Mouse (Mus musculus): ENCODE data around the gene Mrpl20. TPM values are rescaled to one million over a fixed set of nuclear protein-coding genes. Genes with fewer than 3 reads are reported as not detected.

Mrpl20 gene
- polyA plus RNA-seq, 1 experiment: 244 TPM

DNA sequence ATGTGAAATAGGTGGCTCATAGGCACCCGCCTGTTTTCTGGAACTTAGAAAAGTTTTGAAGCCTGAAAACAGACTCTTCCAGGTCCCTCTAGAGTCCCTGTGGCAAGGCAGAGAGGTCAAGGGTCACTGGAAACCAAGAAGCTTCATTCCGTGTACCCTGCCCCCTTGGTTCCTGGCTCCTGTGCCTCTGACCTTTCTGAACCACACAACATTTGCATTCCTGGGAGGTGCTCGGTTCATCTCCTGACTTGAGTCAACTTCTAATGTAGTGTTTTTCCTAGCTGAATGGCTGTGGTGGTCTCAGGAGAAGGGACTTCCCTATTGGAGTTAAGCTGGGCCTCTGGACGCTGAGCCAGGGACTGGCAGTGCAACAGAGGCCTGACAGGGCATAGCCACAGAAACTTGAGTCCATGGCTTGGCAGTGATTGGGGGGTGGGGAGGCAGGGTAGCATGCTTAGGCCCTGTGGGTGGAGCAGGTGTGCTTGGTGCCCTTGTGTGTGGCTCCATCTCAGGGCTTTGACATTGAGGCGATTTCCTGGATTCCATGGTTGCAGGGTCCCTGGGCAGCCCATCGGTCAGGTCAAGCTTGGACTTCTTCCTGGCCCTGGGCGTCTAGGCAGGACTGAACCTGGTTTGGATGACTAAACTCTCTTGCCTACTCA, 45.9 kb downstream of the Mrpl20 start:
- 67% methylated on average over 7 of the region's 7 CpGs for whole genome bisulfite sequencing
- Histone ChIP-seq H3K4me1 (ENCODE audit: control insufficient read depth, insufficient read depth, low read length) (peaks cover 3% of the 10 kb centered on the region), H3K4me3 (replicated peaks; ENCODE audit: control insufficient read depth, low read depth, low read length) (peak overlapping the region; percentile 33), H3K27ac (ENCODE audit: control insufficient read depth, insufficient read depth, low read depth, low read length, poor library complexity) (no peak overlapping the region)
- no peak for TF ChIP-seq POLR2A (IDR thresholded peaks at IDR 0.05; ENCODE audit: borderline replicate concordance, control insufficient read depth, low read depth, low read length)
- TF ChIP-seq CTCF (IDR thresholded peaks at IDR 0.05; ENCODE audit: control insufficient read depth, insufficient read depth, low read length): no peak

DNA sequence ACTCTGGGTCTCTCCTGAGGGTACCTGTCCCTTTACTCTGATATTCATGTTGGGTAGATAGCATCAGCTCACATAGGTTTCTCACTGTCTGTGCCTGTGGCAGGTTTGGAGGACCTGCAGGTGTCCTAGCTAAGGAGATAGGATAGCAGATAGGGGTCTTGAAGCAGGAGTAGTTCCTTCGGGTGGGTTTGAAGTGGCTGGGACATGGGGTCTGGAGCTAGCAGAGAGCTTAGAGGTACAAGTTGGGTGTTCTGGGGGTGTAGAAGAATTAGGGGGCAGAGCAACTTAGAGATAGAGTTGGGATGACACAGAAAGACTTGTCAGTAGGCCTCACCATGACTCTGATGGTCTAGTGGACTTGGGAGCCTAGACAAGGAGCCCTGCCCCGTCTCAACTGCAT, 46.7 kb downstream of the Mrpl20 start:
- Histone ChIP-seq H3K4me3 (replicated peaks; ENCODE audit: control insufficient read depth, low read depth, low read length) (no peak overlapping the region), H3K4me1 (ENCODE audit: control insufficient read depth, insufficient read depth, low read length) (peaks cover 3% of the 10 kb centered on the region), H3K27ac (ENCODE audit: control insufficient read depth, insufficient read depth, low read depth, low read length, poor library complexity) (no peak overlapping the region)
- WGBS: 81% methylated on average over 2 of the region's 2 CpGs
- no peak for TF ChIP-seq CTCF (IDR thresholded peaks at IDR 0.05; ENCODE audit: control insufficient read depth, insufficient read depth, low read length)
- TF ChIP-seq POLR2A (IDR thresholded peaks at IDR 0.05; ENCODE audit: borderline replicate concordance, control insufficient read depth, low read depth, low read length): no peak

DNA sequence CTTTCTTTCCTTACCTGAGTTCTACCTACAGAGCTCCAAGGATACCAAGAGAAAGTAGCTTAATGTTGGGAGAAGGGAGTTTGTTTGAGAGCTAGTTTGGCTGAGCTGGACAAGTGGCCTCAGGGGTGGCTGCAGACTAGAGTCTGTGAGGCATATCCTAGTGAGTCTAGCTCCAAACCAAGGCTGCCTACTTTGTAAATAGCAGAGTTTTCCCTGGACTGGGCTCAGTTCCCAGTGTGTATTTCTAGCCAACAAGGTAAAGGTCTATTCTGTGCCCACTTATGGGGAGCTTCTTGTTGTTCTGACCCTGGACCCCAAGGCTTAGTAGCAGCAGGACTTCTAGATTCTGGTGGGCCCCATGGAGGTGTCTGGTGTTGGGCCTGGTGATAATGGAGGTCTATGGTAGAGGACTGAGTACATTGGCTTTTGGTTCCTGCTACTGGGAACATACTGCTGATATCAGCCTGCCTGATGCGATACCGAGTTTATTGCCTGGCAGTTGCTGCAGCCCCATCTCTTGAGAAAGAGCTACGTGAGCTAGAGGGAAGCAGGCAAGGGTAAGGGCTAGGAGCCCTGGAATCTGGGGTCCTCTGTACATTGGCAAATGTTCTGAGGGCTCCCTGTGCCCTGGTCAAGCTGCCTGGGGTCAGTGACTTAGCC, 47.2 kb downstream of the Mrpl20 start:
- peaks cover 3% of the 10 kb centered on the region for H3K4me1 ChIP-seq (ENCODE audit: control insufficient read depth, insufficient read depth, low read length)
- H3K4me3 ChIP-seq (replicated peaks; ENCODE audit: control insufficient read depth, low read depth, low read length): no peak overlapping the region
- H3K27ac ChIP-seq (ENCODE audit: control insufficient read depth, insufficient read depth, low read depth, low read length, poor library complexity): no peak overlapping the region
- TF ChIP-seq POLR2A (IDR thresholded peaks at IDR 0.05; ENCODE audit: borderline replicate concordance, control insufficient read depth, low read depth, low read length) (no peak), CTCF (IDR thresholded peaks at IDR 0.05; ENCODE audit: control insufficient read depth, insufficient read depth, low read length) (no peak)
- WGBS: 68% methylated on average over 3 of the region's 3 CpGs

DNA sequence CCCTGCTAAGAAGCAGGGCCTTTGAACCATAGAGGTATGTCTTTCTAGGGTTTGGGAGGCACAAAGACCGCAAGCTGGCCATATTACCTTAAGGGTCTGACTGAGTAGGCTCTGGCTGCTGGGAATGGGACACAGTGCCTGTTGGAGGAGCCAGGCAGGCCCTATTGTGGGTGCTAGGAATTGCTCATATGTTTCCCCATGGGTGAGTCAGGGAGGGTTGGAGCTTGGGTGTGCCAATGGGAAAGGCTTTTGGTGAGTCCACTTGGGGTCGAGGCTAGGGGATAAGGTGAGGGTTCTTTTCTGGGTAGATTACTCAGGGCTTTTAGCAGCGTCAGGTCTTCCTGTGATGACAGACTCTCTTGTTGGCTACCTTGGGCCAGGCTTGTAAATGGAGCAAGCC, 48.7 kb downstream of the Mrpl20 start:
- no peak overlapping the region for H3K4me3 ChIP-seq (replicated peaks; ENCODE audit: control insufficient read depth, low read depth, low read length)
- H3K4me1 ChIP-seq (ENCODE audit: control insufficient read depth, insufficient read depth, low read length): peaks cover 3% of the 10 kb centered on the region
- TF ChIP-seq CTCF (IDR thresholded peaks at IDR 0.05; ENCODE audit: control insufficient read depth, insufficient read depth, low read length): no peak
- WGBS: 79% methylated on average over 3 of the region's 3 CpGs
- no peak overlapping the region for H3K27ac ChIP-seq (ENCODE audit: control insufficient read depth, insufficient read depth, low read depth, low read length, poor library complexity)

DNA sequence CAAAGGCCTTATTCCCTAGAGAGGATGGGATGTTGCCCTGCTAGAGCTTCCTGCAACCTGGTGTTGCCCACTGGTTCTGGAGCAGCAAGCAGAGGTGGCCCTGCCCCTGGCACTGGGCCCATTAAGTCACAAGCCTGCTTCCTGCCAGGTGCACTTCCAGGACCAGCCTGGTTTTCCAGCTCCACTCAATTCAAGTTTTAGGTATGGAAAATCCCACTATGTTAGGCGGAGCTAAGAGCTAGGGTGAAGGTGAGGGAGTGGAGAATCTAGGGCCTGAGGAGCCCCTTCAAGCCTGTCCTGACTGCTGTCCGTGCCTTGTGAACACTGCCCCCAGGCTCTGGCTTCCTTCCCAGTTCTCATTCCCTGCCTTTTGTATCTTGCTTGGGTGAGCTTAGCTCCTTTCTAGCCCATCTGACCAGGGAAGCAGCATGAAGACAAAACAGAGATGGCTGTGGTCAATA, 49.3 kb downstream of the Mrpl20 start:
- TF ChIP-seq CTCF (IDR thresholded peaks at IDR 0.05; ENCODE audit: control insufficient read depth, insufficient read depth, low read length) (no peak), POLR2A (IDR thresholded peaks at IDR 0.05; ENCODE audit: borderline replicate concordance, control insufficient read depth, low read depth, low read length) (no peak)
- 89% methylated on average over 2 of the region's 2 CpGs for WGBS
- H3K4me1 ChIP-seq (ENCODE audit: control insufficient read depth, insufficient read depth, low read length): peaks cover 3% of the 10 kb centered on the region
- no peak overlapping the region for H3K4me3 ChIP-seq (replicated peaks; ENCODE audit: control insufficient read depth, low read depth, low read length)
- H3K27ac ChIP-seq (ENCODE audit: control insufficient read depth, insufficient read depth, low read depth, low read length, poor library complexity): no peak overlapping the region

DNA sequence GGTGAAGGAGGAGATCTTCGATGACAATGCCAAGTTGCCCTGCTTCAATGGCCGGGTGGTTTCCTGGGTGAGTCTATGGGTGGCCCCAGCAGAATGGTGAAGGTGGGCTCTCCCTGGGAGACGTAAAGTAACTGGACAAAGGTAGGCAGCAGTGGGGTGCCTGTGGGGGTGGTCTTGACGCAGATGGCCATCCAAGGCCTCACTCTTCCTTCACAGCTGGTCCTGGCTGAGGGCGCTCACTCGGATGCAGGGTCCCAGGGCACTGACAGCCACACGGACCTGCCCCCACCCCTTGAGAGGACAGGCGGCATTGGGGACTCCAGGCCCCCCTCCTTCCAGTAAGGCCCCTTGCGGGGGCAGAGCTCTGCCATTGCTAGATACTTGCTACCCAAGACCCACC, 50.7 kb downstream of the Mrpl20 start:
- no peak overlapping the region for H3K27ac ChIP-seq (ENCODE audit: control insufficient read depth, insufficient read depth, low read depth, low read length, poor library complexity)
- 90% methylated on average over 9 of the region's 9 CpGs for WGBS
- no peak for TF ChIP-seq POLR2A (IDR thresholded peaks at IDR 0.05; ENCODE audit: borderline replicate concordance, control insufficient read depth, low read depth, low read length)
- TF ChIP-seq CTCF (IDR thresholded peaks at IDR 0.05; ENCODE audit: control insufficient read depth, insufficient read depth, low read length): no peak
- peaks cover 3% of the 10 kb centered on the region for H3K4me1 ChIP-seq (ENCODE audit: control insufficient read depth, insufficient read depth, low read length)
- H3K4me3 ChIP-seq (replicated peaks; ENCODE audit: control insufficient read depth, low read depth, low read length): no peak overlapping the region

DNA sequence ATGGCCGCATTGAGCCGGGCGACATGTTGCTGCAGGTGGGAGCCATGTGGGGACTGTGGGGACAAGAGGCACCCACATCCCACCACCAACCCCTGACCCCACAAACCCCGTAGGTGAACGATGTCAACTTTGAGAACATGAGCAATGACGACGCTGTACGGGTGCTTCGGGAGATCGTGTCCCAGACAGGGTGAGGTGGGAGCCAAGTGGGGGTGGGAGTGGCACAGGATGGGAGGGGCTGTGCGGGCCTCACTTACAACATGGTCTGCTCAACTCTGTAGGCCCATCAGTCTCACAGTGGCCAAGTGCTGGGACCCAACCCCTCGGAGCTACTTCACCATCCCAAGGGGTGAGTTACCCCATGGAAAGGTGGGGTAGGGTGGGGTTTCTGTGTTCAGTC, 52.3 kb downstream of the Mrpl20 start:
- 93% methylated on average over 12 of the region's 12 CpGs for WGBS
- no peak for TF ChIP-seq POLR2A (IDR thresholded peaks at IDR 0.05; ENCODE audit: borderline replicate concordance, control insufficient read depth, low read depth, low read length)
- Histone ChIP-seq H3K27ac (ENCODE audit: control insufficient read depth, insufficient read depth, low read depth, low read length, poor library complexity) (no peak overlapping the region), H3K4me1 (ENCODE audit: control insufficient read depth, insufficient read depth, low read length) (no peaks in the 10 kb centered on the region), H3K4me3 (replicated peaks; ENCODE audit: control insufficient read depth, low read depth, low read length) (no peak overlapping the region)

DNA sequence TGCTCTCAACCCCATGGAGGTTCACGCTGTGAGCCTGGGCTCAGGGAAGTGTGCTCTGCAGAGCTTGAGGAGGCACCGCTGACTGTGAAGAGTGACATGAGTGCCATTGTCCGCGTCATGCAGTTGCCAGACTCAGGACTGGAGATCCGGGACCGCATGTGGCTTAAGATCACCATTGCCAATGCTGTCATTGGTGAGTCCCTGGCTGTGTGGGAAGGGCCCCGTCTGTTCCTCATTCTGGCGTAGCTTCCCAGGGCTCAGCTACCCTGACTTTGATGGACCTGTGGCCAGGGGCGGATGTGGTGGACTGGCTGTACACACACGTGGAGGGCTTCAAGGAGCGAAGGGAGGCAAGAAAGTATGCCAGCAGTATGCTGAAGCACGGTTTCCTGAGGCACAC, 53.4 kb downstream of the Mrpl20 start:
- no peak for TF ChIP-seq POLR2A (IDR thresholded peaks at IDR 0.05; ENCODE audit: borderline replicate concordance, control insufficient read depth, low read depth, low read length)
- no peak for TF ChIP-seq CTCF (IDR thresholded peaks at IDR 0.05; ENCODE audit: control insufficient read depth, insufficient read depth, low read length)
- H3K4me3 ChIP-seq (replicated peaks; ENCODE audit: control insufficient read depth, low read depth, low read length): no peak overlapping the region
- WGBS: 84% methylated on average over 12 of the region's 12 CpGs
- H3K4me1 ChIP-seq (ENCODE audit: control insufficient read depth, insufficient read depth, low read length): no peaks in the 10 kb centered on the region
- H3K27ac ChIP-seq (ENCODE audit: control insufficient read depth, insufficient read depth, low read depth, low read length, poor library complexity): no peak overlapping the region

All from bone marrow, adult 2 months (tissue).